Mouse (Mus musculus): ENCODE measurements around the gene Trim30c. TPM values are rescaled to one million over a fixed set of nuclear protein-coding genes. Genes with fewer than 3 reads are reported as not detected.

Gene Trim30c
- under 1 TPM; 0.47 to 0.86 TPM for polyA plus RNA-seq (2017; shearing (Covaris generic))

DNA sequence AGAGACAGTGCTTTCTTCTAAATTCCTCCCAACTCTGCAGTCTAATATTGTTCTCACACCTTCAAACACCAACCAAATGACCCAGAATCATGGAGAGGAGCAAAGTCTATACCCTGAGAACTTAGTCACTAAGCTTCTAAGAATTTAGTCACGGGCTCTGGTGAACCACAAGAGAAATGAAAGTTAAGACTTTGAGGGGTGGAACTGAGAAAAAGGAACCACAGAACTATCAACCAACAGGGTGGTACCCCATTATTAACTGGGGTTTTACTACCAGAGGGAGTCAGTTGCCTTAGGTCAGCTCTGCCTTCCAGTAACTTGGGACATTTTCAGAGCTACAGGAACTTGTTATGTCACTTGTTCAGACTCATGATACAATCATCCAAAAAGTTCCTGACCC is at the start of gene Trim30c:
Trim30c (minus strand) TSS at position 140 of the 400 bp plus-strand sequence.

DNA sequence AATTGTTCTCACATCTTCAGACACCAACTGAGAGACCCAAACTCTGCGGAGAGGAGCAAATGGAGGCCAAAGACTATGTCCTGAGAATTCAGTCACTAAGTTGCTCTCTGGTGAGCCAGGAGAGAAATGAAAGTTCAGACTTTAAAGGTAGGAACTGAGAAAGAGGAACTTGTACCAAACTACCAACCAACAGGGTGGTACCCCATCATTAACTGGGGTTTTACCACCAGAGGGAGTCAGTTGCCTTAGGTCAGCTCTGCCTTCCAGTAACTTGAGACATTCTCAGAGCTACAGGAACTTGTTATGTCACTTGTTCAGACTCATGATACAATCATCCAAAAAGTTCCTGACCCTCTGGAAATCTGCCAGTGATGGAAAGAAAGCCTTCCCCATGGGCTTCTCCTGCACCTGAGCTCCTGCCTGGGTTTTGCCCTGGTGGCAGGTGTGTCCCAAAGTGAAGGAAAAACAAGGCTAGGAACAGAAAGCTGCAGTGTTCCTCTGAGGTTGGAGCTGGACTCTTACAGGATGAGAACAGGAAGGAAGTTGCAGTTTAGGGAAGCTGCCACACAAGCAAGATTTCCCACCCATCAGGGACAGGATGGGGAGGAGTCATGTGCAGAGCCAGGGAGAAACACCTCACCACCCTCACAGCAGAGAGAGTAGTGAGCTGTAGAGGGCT is 30.8 kb downstream of the Trim30c start, which contains the start of gene Trim30b:
Trim30b (minus strand) TSS at position 149 of the 679 bp plus-strand sequence.

DNA sequence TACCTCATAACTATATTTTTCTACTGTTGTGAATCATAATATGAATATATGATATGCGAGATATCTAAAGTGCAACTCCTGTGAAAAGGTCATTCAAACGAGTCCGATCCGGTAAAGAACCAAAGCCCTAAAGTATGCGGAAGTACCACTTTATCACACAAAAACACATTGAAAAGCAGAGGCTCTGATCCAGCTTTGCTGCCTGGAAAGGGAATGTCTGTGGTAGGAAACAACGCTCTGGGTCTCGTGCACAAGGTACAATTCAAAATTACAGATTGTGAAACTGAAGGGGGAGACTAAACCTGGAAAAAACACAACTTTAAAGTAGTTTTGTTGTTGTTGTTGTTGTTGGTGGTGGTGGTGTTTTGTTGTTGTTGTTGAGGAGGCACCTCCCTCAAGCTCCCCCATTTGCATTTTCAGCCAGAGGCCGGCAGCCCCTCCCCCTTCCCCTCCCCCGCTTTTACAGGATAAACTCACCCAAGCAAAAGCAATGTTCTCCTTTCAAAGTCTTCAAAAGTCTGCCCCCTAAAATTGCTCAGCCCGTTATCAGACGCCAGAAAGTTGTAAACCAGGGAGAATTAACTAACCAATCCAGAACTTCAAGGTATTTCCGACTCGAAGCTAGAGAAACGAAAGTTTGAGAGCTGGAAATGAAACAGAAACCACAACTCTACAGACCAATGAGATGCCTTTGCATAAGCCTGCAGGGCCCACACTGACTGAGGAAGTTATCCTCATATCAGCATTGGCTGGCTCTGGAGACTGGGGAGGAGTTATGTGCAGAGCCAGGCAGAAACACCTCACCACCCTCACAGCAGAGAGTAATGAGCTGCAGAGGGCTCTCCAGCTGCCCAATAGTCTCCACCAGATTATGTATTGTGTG is 47.7 kb downstream of the Trim30c start, which contains the start of gene Trim12c:
Trim12c (minus strand) TSS at position 646 of the 883 bp plus-strand sequence.

Other genes starting within 250 kb of the Trim30c start
- gene Olfm5, start 236.0 kb downstream of the Trim30c start, polyA plus RNA-seq (2017; shearing (Covaris generic)), result not detected
- gene Olfr648, start 217.4 kb downstream of the Trim30c start, polyA plus RNA-seq (2017; shearing (Covaris generic)), result under 1 TPM in 1 of 2 experiments, not detected in 1; 0.10 TPM
- not detected for gene Olfr649, start 204.9 kb downstream of the Trim30c start, polyA plus RNA-seq (2017; shearing (Covaris generic))
- gene Trim6, start 182.0 kb downstream of the Trim30c start, polyA plus RNA-seq (2017; shearing (Covaris generic)), result 1 to 10 TPM; 1.9 to 2.3 TPM
- gene Trim34a, start 156.4 kb downstream of the Trim30c start, polyA plus RNA-seq (2017; shearing (Covaris generic)), result 10 to 100 TPM; 37.5 to 46.9 TPM
- gene Trim5, start 112.7 kb downstream of the Trim30c start, polyA plus RNA-seq (2017; shearing (Covaris generic)), result 10 to 100 TPM; 26.9 to 27.7 TPM
- 100 to 1,000 TPM; 132 to 180 TPM for gene Trim12a, start 85.4 kb downstream of the Trim30c start, polyA plus RNA-seq (2017; shearing (Covaris generic))
- 1 to 10 TPM in 1 of 2 experiments, under 1 TPM in 1; 0.25 to 1.1 TPM for gene Trim34b, start 71.4 kb downstream of the Trim30c start, polyA plus RNA-seq (2017; shearing (Covaris generic))
- gene Trim12c, start 47.5 kb downstream of the Trim30c start, polyA plus RNA-seq (2017; shearing (Covaris generic)), result 10 to 100 TPM; 25.7 to 33.5 TPM
- 1 to 10 TPM; 1.0 to 2.2 TPM for gene Trim30b, start 31.0 kb downstream of the Trim30c start, polyA plus RNA-seq (2017; shearing (Covaris generic))
- 10 to 100 TPM; 54.1 to 86.0 TPM for gene Trim30a, start 64.4 kb upstream of the Trim30c start, polyA plus RNA-seq (2017; shearing (Covaris generic))
- gene Trim30d, start 107.0 kb upstream of the Trim30c start, polyA plus RNA-seq (2017; shearing (Covaris generic)), result 10 to 100 TPM; 17.4 to 23.2 TPM
- not detected for gene Olfr651, start 149.3 kb upstream of the Trim30c start, polyA plus RNA-seq (2017; shearing (Covaris generic))
- under 1 TPM in 1 of 2 experiments, not detected in 1; 0.20 TPM for gene Olfr652, start 160.1 kb upstream of the Trim30c start, polyA plus RNA-seq (2017; shearing (Covaris generic))
- gene Olfr653, start 176.5 kb upstream of the Trim30c start, polyA plus RNA-seq (2017; shearing (Covaris generic)), result not detected
- gene Olfr654, start 186.2 kb upstream of the Trim30c start, polyA plus RNA-seq (2017; shearing (Covaris generic)), result under 1 TPM in 1 of 2 experiments, not detected in 1; 0.09 TPM
- under 1 TPM in 1 of 2 experiments, not detected in 1; 0.14 TPM for gene Olfr655, start 200.9 kb upstream of the Trim30c start, polyA plus RNA-seq (2017; shearing (Covaris generic))
- under 1 TPM in 1 of 2 experiments, not detected in 1; 0.11 TPM for gene Olfr656, start 213.1 kb upstream of the Trim30c start, polyA plus RNA-seq (2017; shearing (Covaris generic))
- not detected for gene Olfr657, start 224.0 kb upstream of the Trim30c start, polyA plus RNA-seq (2017; shearing (Covaris generic))
- under 1 TPM in 1 of 2 experiments, not detected in 1; 0.42 TPM for gene Olfr658, start 246.5 kb upstream of the Trim30c start, polyA plus RNA-seq (2017; shearing (Covaris generic))

All from activated CD4-positive, CD25-positive, alpha-beta regulatory T cell (primary cell).